Mouse (Mus musculus) MEL (cell line): ENCODE measurements around the gene Mmachc. TPM values are rescaled to one million over a fixed set of nuclear protein-coding genes. Genes with fewer than 3 reads are reported as not detected.

Experiments used
- DNase-seq: peaks from one replicate; pipeline ENCODE4 v3.0.0; 2011; ENCODE audit warnings: low read depth, low spot score
- H3K27ac ChIP-seq: 2 replicates; pipeline ENCODE4 v1.5.1; 2012; ENCODE audit warnings: low read depth, mild to moderate bottlenecking, control low read depth, low read length, moderate library complexity; ENCODE audit not compliant: control insufficient read depth
- H3K27me3 ChIP-seq, 2 experiments: fragments of 150-350 bp in 1 of 2; sonication (generic) in 1 of 2; 2 replicates each; pipeline ENCODE4 v1.6.1; 2012; ENCODE audit warnings: low read length in 2 of 2, mild to moderate bottlenecking in 2 of 2, improper control_type of control experiment in 1 of 2, moderate library complexity in 1 of 2; ENCODE audit not compliant: insufficient read depth in 2 of 2, control insufficient read depth in 1 of 2
- H3K36me3 ChIP-seq, 2 experiments: 2 replicates each; pipeline ENCODE4 v1.6.1; 2012 to 2014; ENCODE audit warnings: low read length in 2 of 2, improper control_type of control experiment in 1 of 2, inconsistent platforms in 1 of 2, mild to moderate bottlenecking in 1 of 2; ENCODE audit not compliant: insufficient read depth in 2 of 2, control insufficient read depth in 1 of 2
- H3K4me1 ChIP-seq, 2 experiments: fragments of 150-350 bp in 1 of 2; sonication (generic) in 1 of 2; 2 replicates each; pipeline ENCODE4 v1.6.1; 2012; ENCODE audit warnings: low read length in 2 of 2, improper control_type of control experiment in 1 of 2, mild to moderate bottlenecking in 1 of 2; ENCODE audit not compliant: insufficient read depth in 2 of 2, control insufficient read depth in 1 of 2
- H3K4me3 ChIP-seq, 2 experiments: fragments of 150-350 bp in 1 of 2; sonication (generic) in 1 of 2; 2 replicates each; pipeline ENCODE4 v1.5.1; 2012; ENCODE audit warnings: low read depth in 2 of 2, low read length in 2 of 2, mild to moderate bottlenecking in 2 of 2, moderate library complexity in 2 of 2, control low read depth in 1 of 2, improper control_type of control experiment in 1 of 2; ENCODE audit not compliant: control insufficient read depth in 1 of 2, insufficient read depth in 1 of 2
- H3K79me2 ChIP-seq: 2 replicates; pipeline ENCODE4 v1.6.1; 2012; ENCODE audit warnings: mild to moderate bottlenecking, low read length, moderate library complexity; ENCODE audit not compliant: control insufficient read depth, poor library complexity, insufficient read depth
- H3K9ac ChIP-seq: 2 replicates; pipeline ENCODE4 v1.6.1; 2012; ENCODE audit warnings: low read depth, mild to moderate bottlenecking, control low read depth, low read length, moderate library complexity; ENCODE audit not compliant: control insufficient read depth, poor library complexity, severe bottlenecking
- H3K9me3 ChIP-seq: fragments of 150-350 bp; sonication (generic); replicated peaks from 2 replicates; pipeline ENCODE4 v1.6.1; 2012; ENCODE audit warnings: mild to moderate bottlenecking, low read length, improper control_type of control experiment, moderate library complexity; ENCODE audit not compliant: insufficient read depth
- CHD1 ChIP-seq: IDR thresholded peaks from 2 replicates; pipeline ENCODE4 v1.6.1; 2012; ENCODE audit warnings: low read depth, mild to moderate bottlenecking, inconsistent platforms, low read length, improper control_type of control experiment
- CHD2 ChIP-seq: IDR thresholded peaks from 2 replicates; pipeline ENCODE4 v1.6.1; 2011; ENCODE audit warnings: low read length, improper control_type of control experiment
- ELF1 ChIP-seq: IDR thresholded peaks from 2 replicates; pipeline ENCODE4 v1.6.1; 2014; ENCODE audit warnings: low read depth, mild to moderate bottlenecking, inconsistent platforms, low read length, improper control_type of control experiment, moderate library complexity
- ETS1 ChIP-seq: IDR thresholded peaks from 2 replicates; pipeline ENCODE4 v1.6.1; 2012; ENCODE audit warnings: low read depth, mild to moderate bottlenecking, inconsistent platforms, low read length, improper control_type of control experiment, moderate library complexity
- JUND ChIP-seq: IDR thresholded peaks from 2 replicates; pipeline ENCODE4 v1.6.1; 2011; ENCODE audit warnings: low read depth, mild to moderate bottlenecking, improper control_type of control experiment, low read length
- MAFK ChIP-seq: IDR thresholded peaks from 2 replicates; pipeline ENCODE4 v1.6.1; 2011; ENCODE audit warnings: low read depth, mild to moderate bottlenecking, low read length, improper control_type of control experiment, borderline replicate concordance
- MXI1 ChIP-seq: IDR thresholded peaks from 2 replicates; pipeline ENCODE4 v1.6.1; 2011; ENCODE audit warnings: mild to moderate bottlenecking, low read depth, low read length, improper control_type of control experiment
- MYB ChIP-seq: IDR thresholded peaks from 2 replicates; pipeline ENCODE4 v1.6.1; 2011; ENCODE audit warnings: mild to moderate bottlenecking, low read depth, low read length, improper control_type of control experiment
- MYC ChIP-seq: IDR thresholded peaks from 2 replicates; pipeline ENCODE4 v1.6.1; 2011; ENCODE audit warnings: low read depth, mild to moderate bottlenecking, low read length, improper control_type of control experiment, moderate library complexity
- NELFE ChIP-seq: IDR thresholded peaks from 2 replicates; pipeline ENCODE4 v1.6.1; 2011; ENCODE audit warnings: low read depth, low read length, improper control_type of control experiment
- NRF1 ChIP-seq: IDR thresholded peaks from 2 replicates; pipeline ENCODE4 v1.6.1; 2014; ENCODE audit warnings: low read depth, mild to moderate bottlenecking, inconsistent platforms, low read length, improper control_type of control experiment, moderate library complexity; ENCODE audit not compliant: poor library complexity, insufficient read depth, severe bottlenecking
- POLR2A ChIP-seq, 2 experiments: IDR thresholded peaks; 2 replicates each; pipeline ENCODE4 v1.6.1; 2011 to 2012; ENCODE audit warnings: low read length in 2 of 2, mild to moderate bottlenecking in 2 of 2, control low read depth in 1 of 2, improper control_type of control experiment in 1 of 2, low read depth in 1 of 2, moderate library complexity in 1 of 2; ENCODE audit not compliant: control insufficient read depth in 1 of 2, insufficient read depth in 1 of 2, poor library complexity in 1 of 2
- POLR2AphosphoS2 ChIP-seq: IDR thresholded peaks from 2 replicates; pipeline ENCODE4 v1.6.1; 2011; ENCODE audit warnings: low read length, improper control_type of control experiment
- RCOR1 ChIP-seq: IDR thresholded peaks from 2 replicates; pipeline ENCODE4 v1.6.1; 2012; ENCODE audit warnings: low read depth, mild to moderate bottlenecking, inconsistent platforms, low read length, improper control_type of control experiment
- TBP ChIP-seq: IDR thresholded peaks from 2 replicates; pipeline ENCODE4 v1.8.0; 2011; ENCODE audit warnings: low read depth, low read length, improper control_type of control experiment
- TCF12 ChIP-seq: IDR thresholded peaks from 2 replicates; pipeline ENCODE4 v1.6.1; 2014; ENCODE audit warnings: low read depth, mild to moderate bottlenecking, inconsistent platforms, low read length, improper control_type of control experiment, moderate library complexity
- USF2 ChIP-seq, 2 experiments: IDR thresholded peaks; 2 replicates each; pipeline ENCODE4 v1.6.1; 2011 to 2012; ENCODE audit warnings: improper control_type of control experiment in 2 of 2, low read length in 2 of 2, borderline replicate concordance in 1 of 2, inconsistent platforms in 1 of 2, low read depth in 1 of 2, mild to moderate bottlenecking in 1 of 2; ENCODE audit not compliant: insufficient read depth in 1 of 2
- ZC3H11A ChIP-seq: IDR thresholded peaks from 2 replicates; pipeline ENCODE4 v1.6.1; 2012; ENCODE audit warnings: low read depth, mild to moderate bottlenecking, inconsistent platforms, low read length, improper control_type of control experiment
- ZKSCAN1 ChIP-seq: IDR thresholded peaks from 2 replicates; pipeline ENCODE4 v1.6.1; 2012; ENCODE audit warnings: low read depth, mild to moderate bottlenecking, inconsistent platforms, low read length, improper control_type of control experiment, moderate library complexity
- ZMIZ1 ChIP-seq: IDR thresholded peaks from 2 replicates; pipeline ENCODE4 v1.6.1; 2012; ENCODE audit warnings: low read depth, mild to moderate bottlenecking, inconsistent platforms, low read length, improper control_type of control experiment, moderate library complexity
- polyA plus RNA-seq, 2 experiments: library from polyadenylated mRNA; stranded (reverse) in 1 of 2; unstranded in 1 of 2; fragments of >175 nt in 1 of 2; fragments of >200 nt in 1 of 2; gene quantifications; 2 replicates each; pipeline versions ENCODE4 v1.2.1 to v1.2.4; 2012; ENCODE audit warnings: low replicate concordance in 2 of 2, low read depth in 1 of 2; ENCODE audit not compliant: insufficient read length in 2 of 2, insufficient read depth in 1 of 2, missing spikeins in 1 of 2
- total RNA-seq: library from RNA; depleted of rRNA; stranded (reverse); fragments of 300-350 nt; gene quantifications from 2 replicates; pipeline ENCODE4 v1.2.3, GENCODE M21; 2012

Mmachc gene
- total and polyA plus RNA-seq, 3 experiments: 15.1 to 22.8 TPM; not detected in 1

DNA sequence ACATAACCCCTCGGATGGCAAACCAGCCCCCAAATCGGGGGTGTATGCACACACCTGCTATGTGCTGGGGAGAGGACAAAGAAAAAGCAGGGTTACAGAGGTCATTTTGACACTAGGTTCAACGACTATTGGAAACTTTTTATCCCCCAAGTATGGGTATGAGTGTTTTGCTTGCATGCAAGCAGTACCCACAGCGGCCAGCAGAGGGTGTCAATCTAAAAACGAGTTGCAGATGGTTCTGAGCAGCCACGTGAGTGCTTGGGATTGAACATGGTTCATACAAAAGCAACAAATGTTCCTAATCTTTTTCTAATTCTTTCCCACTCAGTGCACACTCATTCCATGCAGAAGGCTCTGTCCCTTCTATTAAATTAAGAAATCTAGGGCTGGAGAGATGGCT, 4.4 kb downstream of the Mmachc start (continued):
- TF ChIP-seq RCOR1 (no peak), TBP (no peak)

DNA sequence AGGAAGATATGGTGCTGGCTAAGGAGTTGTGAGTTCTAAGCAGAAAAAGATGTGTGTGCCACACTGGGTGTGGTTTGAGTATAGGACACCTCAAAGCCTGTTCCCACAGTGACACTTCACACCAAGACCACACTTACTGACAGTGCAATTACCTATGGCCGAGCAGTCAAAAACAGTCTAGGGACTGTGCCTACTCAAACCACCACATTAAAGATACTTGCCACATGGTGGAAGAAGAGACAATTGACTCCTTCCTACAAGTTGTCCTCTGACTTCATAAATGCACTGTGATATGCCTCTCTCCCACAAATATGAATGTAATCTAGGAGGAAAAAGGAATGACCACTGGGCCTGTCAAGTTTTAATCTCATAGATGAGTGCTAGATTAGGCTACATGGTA, 7.2 kb downstream of the Mmachc start:
- H3K4me1 ChIP-seq: no peaks in the 10 kb centered on the region
- H3K27ac ChIP-seq: no peak overlapping the region
- TF ChIP-seq USF2 (IDR thresholded peaks at IDR 0.05; ENCODE audit: borderline replicate concordance in 1 of 2, insufficient read depth in 1 of 2, low read depth in 1 of 2, low read length in 2 of 2): no peak
- peak in 1 of 2 experiments; percentile 50; a peak in 1 of 4 replicates for TF ChIP-seq POLR2A (IDR thresholded peaks at IDR 0.05; ENCODE audit: control insufficient read depth in 1 of 2, insufficient read depth in 1 of 2, low read depth in 1 of 2, low read length in 2 of 2, poor library complexity in 1 of 2)
- no peak for TF ChIP-seq TCF12
- TF ChIP-seq MYB: no peak
- TF ChIP-seq ZKSCAN1: no peak
- TF ChIP-seq POLR2AphosphoS2: 0 out of 2 replicates have a peak, but pooled peaks have one; percentile 40
- no peak for TF ChIP-seq JUND
- H3K9ac ChIP-seq: no peak overlapping the region
- no peak for DNase-seq
- H3K27me3 ChIP-seq: no peaks in the 10 kb centered on the region
- H3K36me3 ChIP-seq: peaks cover 12 to 23% of the 10 kb centered on the region in 2 experiments
- H3K4me3 ChIP-seq: no peak overlapping the region
- no peaks in the 10 kb centered on the region for H3K79me2 ChIP-seq
- H3K9me3 ChIP-seq: no peaks in the 10 kb centered on the region

DNA sequence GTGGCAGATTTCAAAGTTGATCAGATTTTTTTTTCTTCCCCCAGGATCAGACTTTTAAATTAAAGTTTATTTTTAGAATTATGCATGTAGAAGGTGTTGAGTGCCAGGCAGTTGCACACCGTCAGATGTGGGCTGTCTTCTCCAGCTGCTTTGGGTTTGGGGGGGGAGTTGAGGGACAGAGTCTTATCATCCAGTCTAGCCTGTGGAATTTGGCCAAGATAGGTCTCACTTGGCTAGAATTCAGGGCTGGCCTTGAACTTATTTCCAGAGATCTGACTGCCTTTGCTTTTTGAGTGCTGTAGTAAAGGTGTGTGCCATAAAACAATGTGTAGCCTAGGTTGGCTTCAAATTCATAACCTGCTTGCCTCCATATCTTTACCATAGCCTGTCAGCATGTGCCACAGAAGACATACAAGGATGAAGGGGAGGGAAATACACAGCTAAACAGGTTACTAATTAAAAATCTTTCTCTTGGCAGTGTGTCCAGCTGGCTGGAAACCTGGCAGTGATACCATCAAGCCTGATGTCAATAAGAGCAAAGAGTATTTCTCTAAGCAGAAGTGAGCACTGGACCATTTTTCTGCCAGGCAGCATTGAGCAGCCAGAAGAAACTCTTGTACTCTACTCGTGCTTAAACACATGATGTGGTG, 9.4 kb downstream of the Mmachc start:
- Histone ChIP-seq H3K4me3 (no peak overlapping the region), H3K9ac (no peak overlapping the region), H3K27ac (no peak overlapping the region), H3K27me3 (no peaks in the 10 kb centered on the region), H3K36me3 (peaks cover 21 to 37% of the 10 kb centered on the region in 2 experiments), H3K79me2 (peaks cover 4% of the 10 kb centered on the region; the same call in 1 of the 2 replicates), H3K4me1 (no peaks in the 10 kb centered on the region), H3K9me3 (no peaks in the 10 kb centered on the region)
- no peak for DNase-seq
- TF ChIP-seq ZC3H11A (no peak), TCF12 (no peak), POLR2AphosphoS2 (no peak)

DNA sequence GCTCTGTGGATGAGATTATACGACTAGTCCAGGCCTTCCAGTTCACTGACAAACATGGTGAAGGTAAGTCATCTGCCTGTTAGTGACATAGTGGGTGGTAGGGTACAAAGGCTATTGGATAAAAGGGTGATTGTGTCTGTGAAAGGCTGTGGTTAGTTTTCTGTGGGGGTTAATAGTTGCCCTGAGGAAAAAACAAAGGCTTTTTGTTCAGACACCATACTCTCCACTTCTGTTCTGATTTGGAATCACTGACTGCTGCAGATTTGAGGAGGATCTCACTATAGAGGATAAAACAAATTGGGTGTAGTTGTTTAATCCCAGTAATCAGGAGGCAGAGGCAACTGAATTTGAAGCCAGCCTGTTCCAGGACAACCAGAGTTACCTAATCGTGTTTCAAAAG, 14.4 kb downstream of the Mmachc start:
- Histone ChIP-seq H3K4me1 (no peaks in the 10 kb centered on the region), H3K36me3 (peaks cover 39 to 57% of the 10 kb centered on the region in 2 experiments)
- TF ChIP-seq POLR2A (IDR thresholded peaks at IDR 0.05; ENCODE audit: control insufficient read depth in 1 of 2, insufficient read depth in 1 of 2, low read depth in 1 of 2, low read length in 2 of 2, poor library complexity in 1 of 2): no peak
- TF ChIP-seq CHD1: no peak
- no peak for TF ChIP-seq MXI1
- TF ChIP-seq MYC: no peak
- no peak for TF ChIP-seq ETS1
- TF ChIP-seq JUND: no peak
- TF ChIP-seq NRF1: no peak
- no peak for TF ChIP-seq NELFE
- no peak for TF ChIP-seq ELF1
- no peak for TF ChIP-seq MAFK
- no peak for TF ChIP-seq CHD2
- TF ChIP-seq ZMIZ1: no peak
- TF ChIP-seq TCF12: no peak
- TF ChIP-seq ZC3H11A: no peak
- TF ChIP-seq MYB: no peak

More for the DNA sequence above, 14.4 kb downstream of the Mmachc start:
- Histone ChIP-seq H3K27ac (no peak overlapping the region), H3K9ac (no peak overlapping the region), H3K4me3 (no peak overlapping the region), H3K79me2 (peaks cover 23% of the 10 kb centered on the region), H3K9me3 (no peaks in the 10 kb centered on the region), H3K27me3 (no peaks in the 10 kb centered on the region)
- DNase-seq: no peak
